12 mouse cellular contexts compared by ENCODE assay signal in genomic region chr15:81804172-81804571, GRCm38 (mm10). TPM values are rescaled to one million over a fixed set of nuclear protein-coding genes. Genes with fewer than 3 reads are reported as not detected.
A peak's percentile ranks its signal among the peaks of the same experiment; 100 is the strongest.
DNase-seq lines count a peak whose midpoint lies in the region; ATAC-seq and TF ChIP-seq lines count a peak whose summit lies in the region.
"Had no signal": no experiment of that assay in that cellular context is flagged by ENCODE, and none has a peak within 500 bp of the region (broad histone marks: within the 10 kb centered on the region; RNA-seq: fewer than 3 reads in every experiment).

No protein-coding gene starts in this region.

- no peaks in the 10 kb centered on the region for H3K27me3 ChIP-seq in cerebellum, adult 2 months (ENCODE audit: control insufficient read depth, insufficient read depth, low read length)
- H3K27me3 ChIP-seq in hindbrain, embryonic 12.5 days, result 0 out of 2 replicates have a peak, but pooled peaks cover 5% of the 10 kb centered on the region
- no peaks in the 10 kb centered on the region for H3K27me3 ChIP-seq in hindbrain, postnatal 0 days (ENCODE audit: insufficient read depth, low read length)
- H3K27me3 ChIP-seq in limb, embryonic 14.5 days (ENCODE audit: control insufficient read depth, insufficient read depth, low read length), result no peaks in the 10 kb centered on the region

- H3K4me1 ChIP-seq in cerebellum, adult 2 months (ENCODE audit: control insufficient read depth, insufficient read depth, low read length), result peaks cover 32% of the 10 kb centered on the region
- peaks cover 28% of the 10 kb centered on the region for H3K4me1 ChIP-seq in hindbrain, embryonic 12.5 days
- peaks cover 18% of the 10 kb centered on the region for H3K4me1 ChIP-seq in hindbrain, postnatal 0 days (ENCODE audit: insufficient read depth, low read length)
- H3K4me1 ChIP-seq in lung, adult 2 months (ENCODE audit: control insufficient read depth, insufficient read depth, low read length), result peaks cover 35% of the 10 kb centered on the region
- peaks cover 38% of the 10 kb centered on the region for H3K4me1 ChIP-seq in limb, embryonic 14.5 days (ENCODE audit: control insufficient read depth, insufficient read depth, low read length)

- peak overlapping the region; percentile 6; the same call in 1 of the 2 replicates for H3K9ac ChIP-seq in hindbrain, embryonic 12.5 days
- no peak overlapping the region; the same call in 1 of the 2 replicates for H3K9ac ChIP-seq in hindbrain, postnatal 0 days (replicated peaks; ENCODE audit: low read length)
- no peak overlapping the region for H3K9ac ChIP-seq in limb, embryonic 14.5 days (ENCODE audit: low read depth, low read length, severe bottlenecking)

- TF ChIP-seq CTCF in cerebellum, adult 2 months (IDR thresholded peaks at IDR 0.05; ENCODE audit: borderline replicate concordance, insufficient read depth, low read depth, low read length), result no peak
- no peak for TF ChIP-seq CTCF in hindbrain, postnatal 0 days (IDR thresholded peaks at IDR 0.05; ENCODE audit: low read depth)
- no peak for TF ChIP-seq CTCF in lung, adult 2 months (IDR thresholded peaks at IDR 0.05; ENCODE audit: insufficient read depth, low read length)

- ATAC-seq in hindbrain, embryonic 12.5 days (ENCODE audit: low FRiP score), result no peak
- ATAC-seq in hindbrain, postnatal 0 days, result no peak
- ATAC-seq in limb, embryonic 14.5 days (ENCODE audit: low FRiP score, low read depth), result no peak
- ATAC-seq: forebrain, embryonic 16.5 days had no signal

- peak overlapping the region; percentile 95 for H3K27ac ChIP-seq in cerebellum, adult 2 months (ENCODE audit: insufficient read depth, low read length)
- no peak overlapping the region for H3K27ac ChIP-seq in hindbrain, embryonic 12.5 days
- H3K27ac ChIP-seq in hindbrain, postnatal 0 days, result no peak overlapping the region; the same call in 1 of the 2 replicates
- H3K27ac ChIP-seq in limb, embryonic 14.5 days (replicated peaks; ENCODE audit: low read depth, low read length), result peak overlapping the region; percentile 38; the same call in 1 of the 2 replicates

- H3K4me3 ChIP-seq in cerebellum, adult 2 months (replicated peaks; ENCODE audit: insufficient read depth, low read depth, low read length), result peak overlapping the region; percentile 78
- no peak overlapping the region for H3K4me3 ChIP-seq in hindbrain, embryonic 12.5 days
- no peak overlapping the region for H3K4me3 ChIP-seq in hindbrain, postnatal 0 days (ENCODE audit: low read length)
- peak overlapping the region; percentile 14 for H3K4me3 ChIP-seq in lung, adult 2 months (replicated peaks; ENCODE audit: extremely low read depth, low read depth, low read length)
- no peak overlapping the region for H3K4me3 ChIP-seq in limb, embryonic 14.5 days (replicated peaks; ENCODE audit: low read length)

- no peaks in the 10 kb centered on the region for H3K9me3 ChIP-seq in hindbrain, embryonic 12.5 days (replicated peaks)
- H3K9me3 ChIP-seq in hindbrain, postnatal 0 days (ENCODE audit: low read length), result no peaks in the 10 kb centered on the region
- H3K9me3 ChIP-seq in limb, embryonic 14.5 days (ENCODE audit: control insufficient read depth, low read length), result no peaks in the 10 kb centered on the region

- TF ChIP-seq POLR2A in cerebellum, adult 2 months (IDR thresholded peaks at IDR 0.05; ENCODE audit: borderline replicate concordance, insufficient read depth, low read length), result no peak
- TF ChIP-seq POLR2A in lung, adult 2 months (IDR thresholded peaks at IDR 0.05; ENCODE audit: borderline replicate concordance, extremely low read depth, low read depth, low read length), result no peak
- TF ChIP-seq POLR2A in limb, embryonic 14.5 days (IDR thresholded peaks at IDR 0.05; ENCODE audit: borderline replicate concordance, extremely low read depth, insufficient read depth, insufficient read length), result no peak

- no peaks in the 10 kb centered on the region for H3K36me3 ChIP-seq in hindbrain, embryonic 12.5 days
- no peaks in the 10 kb centered on the region for H3K36me3 ChIP-seq in hindbrain, postnatal 0 days (ENCODE audit: insufficient read depth, low read length)
- H3K36me3 ChIP-seq in limb, embryonic 14.5 days (ENCODE audit: control insufficient read depth, insufficient read depth, low read length), result no peaks in the 10 kb centered on the region

- DNase-seq in cerebellum, adult 2 months, result no peak
- no peak for DNase-seq in cerebellum, adult 8-10 months
- no peak for DNase-seq in hindbrain, postnatal 0 days (ENCODE audit: low spot score)
- no peak for DNase-seq in lung, adult 2 months
- no peak for DNase-seq in lung, postnatal 14 days
- no peak for DNase-seq in limb, embryonic 14.5 days (ENCODE audit: low spot score)
- no peak for DNase-seq in ovary, postnatal 14 days (ENCODE audit: low spot score)
- DNase-seq: gastrocnemius, postnatal 25 days; kidney, adult 9 months; left cerebral cortex, postnatal 4 days had no signal

- H3K4me2 ChIP-seq in hindbrain, embryonic 12.5 days (replicated peaks), result no peak overlapping the region
- no peak overlapping the region for H3K4me2 ChIP-seq in hindbrain, postnatal 0 days (ENCODE audit: low read depth, low read length)
- H3K4me2 ChIP-seq in limb, embryonic 14.5 days (replicated peaks; ENCODE audit: low read depth, low read length, severe bottlenecking), result peak overlapping the region; percentile 76; the same call in 1 of the 2 replicates

- 51% methylated on average over 1 of the region's 1 CpGs for WGBS in cerebellum, adult 2 months
- 52% methylated on average over 1 of the region's 1 CpGs for WGBS in hindbrain, embryonic 12.5 days
- 58% methylated on average over 1 of the region's 1 CpGs for WGBS in hindbrain, postnatal 0 days
- 74% methylated on average over 1 of the region's 1 CpGs for WGBS in lung, adult 2 months
- WGBS in limb, embryonic 14.5 days, result 42% methylated on average over 1 of the region's 1 CpGs

RNA-seq across cellular contexts. Expression of gene Tef, which starts 2.0 kb away (rescaled TPM):
- 279 and 288 TPM in 2 replicates for polyA plus RNA-seq in cerebellum, adult 2 months (2012; rRNA removed)
- 30.0 and 31.9 TPM in 2 replicates for polyA plus RNA-seq in hindbrain, embryonic 12.5 days (2016; fragmentation: Nextera tagmentation; extraction: Ambion mirVana)
- total RNA-seq in hindbrain, postnatal 0 days (2014; rRNA removed), result 62.5 and 64.1 TPM in 2 replicates
- 27.8 and 30.4 TPM in 2 replicates for polyA plus RNA-seq in hindbrain, postnatal 0 days (2015; fragmentation: Nextera tagmentation; extraction: Ambion mirVana)
- 95.4 and 99.7 TPM in 2 replicates for polyA plus RNA-seq in lung, adult 2 months (2012; rRNA removed)
- polyA plus RNA-seq in limb, embryonic 14.5 days (2012; rRNA removed), result 45.7 and 49.2 TPM in 2 replicates
- 25.5 and 29.3 TPM in 2 replicates for polyA plus RNA-seq in limb, embryonic 14.5 days (2014; fragmentation: Nextera tagmentation; extraction: Ambion mirVana)

RNA-seq across cellular contexts. Expression of gene Tob2, which starts 54.4 kb away (rescaled TPM):
- 36.9 and 51.5 TPM in 2 replicates for polyA plus RNA-seq in cerebellum, adult 2 months (2012; rRNA removed)
- polyA plus RNA-seq in hindbrain, embryonic 12.5 days (2016; fragmentation: Nextera tagmentation; extraction: Ambion mirVana), result 20.4 and 21.2 TPM in 2 replicates
- 12.9 and 13.9 TPM in 2 replicates for total RNA-seq in hindbrain, postnatal 0 days (2014; rRNA removed)
- 14.0 and 14.5 TPM in 2 replicates for polyA plus RNA-seq in hindbrain, postnatal 0 days (2015; fragmentation: Nextera tagmentation; extraction: Ambion mirVana)
- 35.8 and 39.0 TPM in 2 replicates for polyA plus RNA-seq in lung, adult 2 months (2012; rRNA removed)
- polyA plus RNA-seq in limb, embryonic 14.5 days (2012; rRNA removed), result 23.7 and 28.1 TPM in 2 replicates
- 23.4 and 24.7 TPM in 2 replicates for polyA plus RNA-seq in limb, embryonic 14.5 days (2014; fragmentation: Nextera tagmentation; extraction: Ambion mirVana)

RNA-seq across cellular contexts. Expression of gene Rangap1, which starts 58.8 kb away (rescaled TPM):
- 102 and 113 TPM in 2 replicates for polyA plus RNA-seq in cerebellum, adult 2 months (2012; rRNA removed)
- 131 and 134 TPM in 2 replicates for polyA plus RNA-seq in hindbrain, embryonic 12.5 days (2016; fragmentation: Nextera tagmentation; extraction: Ambion mirVana)
- 147 and 151 TPM in 2 replicates for total RNA-seq in hindbrain, postnatal 0 days (2014; rRNA removed)
- polyA plus RNA-seq in hindbrain, postnatal 0 days (2015; fragmentation: Nextera tagmentation; extraction: Ambion mirVana), result 124 and 128 TPM in 2 replicates
- polyA plus RNA-seq in lung, adult 2 months (2012; rRNA removed), result 19.7 and 26.5 TPM in 2 replicates
- 69.7 and 74.3 TPM in 2 replicates for polyA plus RNA-seq in limb, embryonic 14.5 days (2012; rRNA removed)
- polyA plus RNA-seq in limb, embryonic 14.5 days (2014; fragmentation: Nextera tagmentation; extraction: Ambion mirVana), result 83.7 and 86.6 TPM in 2 replicates

RNA-seq across cellular contexts. Expression of gene Zc3h7b, which starts 59.3 kb away (rescaled TPM):
- 67.0 and 72.1 TPM in 2 replicates for polyA plus RNA-seq in cerebellum, adult 2 months (2012; rRNA removed)
- 51.6 and 52.1 TPM in 2 replicates for polyA plus RNA-seq in hindbrain, embryonic 12.5 days (2016; fragmentation: Nextera tagmentation; extraction: Ambion mirVana)
- 136 and 148 TPM in 2 replicates for total RNA-seq in hindbrain, postnatal 0 days (2014; rRNA removed)
- polyA plus RNA-seq in hindbrain, postnatal 0 days (2015; fragmentation: Nextera tagmentation; extraction: Ambion mirVana), result 31.4 and 34.5 TPM in 2 replicates
- polyA plus RNA-seq in lung, adult 2 months (2012; rRNA removed), result 47.5 and 52.4 TPM in 2 replicates
- polyA plus RNA-seq in limb, embryonic 14.5 days (2012; rRNA removed), result 61.9 and 70.8 TPM in 2 replicates
- 38.5 and 43.2 TPM in 2 replicates for polyA plus RNA-seq in limb, embryonic 14.5 days (2014; fragmentation: Nextera tagmentation; extraction: Ambion mirVana)

Comparison
In these comparisons a context has a peak if more than half of its experiments do, and no peak if none do; other contexts are left out.
1. H3K27ac ChIP-seq: peak in cerebellum, adult 2 months (single experiment) and limb, embryonic 14.5 days (single experiment); none in hindbrain, embryonic 12.5 days (single experiment) and hindbrain, postnatal 0 days (single experiment).
2. H3K4me3 ChIP-seq: peak in cerebellum, adult 2 months (single experiment) and lung, adult 2 months (single experiment); none in hindbrain, embryonic 12.5 days (single experiment), hindbrain, postnatal 0 days (single experiment) and limb, embryonic 14.5 days (single experiment).